Mouse (Mus musculus): ENCODE results near the gene Scaf11. TPM values are rescaled to one million over a fixed set of nuclear protein-coding genes. Genes with fewer than 3 reads are reported as not detected.

Scaf11 gene
- polyA plus RNA-seq (2012; rRNA removed): 20.2 and 22.9 TPM in 2 replicates

GRCm38 (mm10) chr15:96460730-96461540, at the start of gene Scaf11:
Gene Scaf11 (minus strand): TSS chr15:96460843.

Other genes starting within 250 kb of the Scaf11 start
- gene Arid2, start 173.3 kb downstream of the Scaf11 start, polyA plus RNA-seq (2012; rRNA removed): 7.9 and 9.7 TPM in 2 replicates
- 8.3 and 9.6 TPM in 2 replicates for gene Slc38a1, start 182.1 kb upstream of the Scaf11 start, polyA plus RNA-seq (2012; rRNA removed)
- 19.2 and 23.0 TPM in 2 replicates for gene Slc38a2, start 238.9 kb upstream of the Scaf11 start, polyA plus RNA-seq (2012; rRNA removed)